Mouse (Mus musculus) ovary, adult 2 months (tissue): ENCODE data around the gene Ggt6. TPM values are rescaled to one million over a fixed set of nuclear protein-coding genes. Genes with fewer than 3 reads are reported as not detected.

Experiments
- polyA plus RNA-seq: library from polyadenylated mRNA; depleted of rRNA; stranded (reverse); fragments of >200 nt; gene quantifications from 2 replicates; pipeline ENCODE4 v1.2.3, GENCODE M21; 2012; rRNA removed

Gene Ggt6
- 2.2 and 2.9 TPM in 2 replicates for polyA plus RNA-seq

GRCm38 (mm10) chr11:72434963-72435693, at the start of gene Ggt6:
Gene Ggt6 (plus strand): TSS chr11:72435526.

GRCm38 (mm10) chr11:72411093-72411921, 24.0 kb upstream of the Ggt6 start, which contains the start of gene Smtnl2:
Gene Smtnl2 (minus strand): TSS chr11:72411713.

GRCm38 (mm10) chr11:72440965-72441664, 5.8 kb downstream of the Ggt6 start, which contains the start of gene Mybbp1a:
Gene Mybbp1a (plus strand): TSS chr11:72441355.

Other genes starting within 250 kb of the Ggt6 start
- 0.33 and 0.44 TPM in 2 replicates for gene Gm43951, start 228.7 kb upstream of the Ggt6 start, polyA plus RNA-seq
- gene 4933427D14Rik, start 228.1 kb upstream of the Ggt6 start, polyA plus RNA-seq, result 7.6 and 8.4 TPM in 2 replicates
- 29.3 and 41.0 TPM in 2 replicates for gene Txndc17, start 228.0 kb upstream of the Ggt6 start, polyA plus RNA-seq
- 7.7 and 8.2 TPM in 2 replicates for gene Med31, start 219.9 kb upstream of the Ggt6 start, polyA plus RNA-seq
- 0.75 and 0.92 TPM in 2 replicates for gene Slc13a5, start 168.3 kb upstream of the Ggt6 start, polyA plus RNA-seq
- gene Xaf1, start 133.9 kb upstream of the Ggt6 start, polyA plus RNA-seq, result 23.4 and 28.6 TPM in 2 replicates
- 0.17 TPM in 1 of 2 replicates, not detected in the other for gene Fbxo39, start 121.1 kb upstream of the Ggt6 start, polyA plus RNA-seq
- gene Tekt1, start 73.1 kb upstream of the Ggt6 start, polyA plus RNA-seq, result 3.8 and 4.7 TPM in 2 replicates
- gene Smtnl2, start 23.8 kb upstream of the Ggt6 start, polyA plus RNA-seq, result 17.1 and 28.2 TPM in 2 replicates
- 86.4 and 93.0 TPM in 2 replicates for gene Mybbp1a, start 5.8 kb downstream of the Ggt6 start, polyA plus RNA-seq
- gene Spns2, start 54.4 kb downstream of the Ggt6 start, polyA plus RNA-seq, result 53.3 and 53.4 TPM in 2 replicates
- gene Spns3, start 115.0 kb downstream of the Ggt6 start, polyA plus RNA-seq, result 1.4 TPM in 2 replicates
- 9.4 and 15.2 TPM in 2 replicates for gene Ube2g1, start 171.8 kb downstream of the Ggt6 start, polyA plus RNA-seq